Mouse (Mus musculus) stomach, postnatal 0 days (tissue): ENCODE measurements around the gene Sgip1.

ENCODE experiments used
- CTCF ChIP-seq: IDR thresholded peaks from 2 replicates; pipeline ENCODE4 v1.5.1; 2016; ENCODE audit warnings: antibody characterized with exemption, low read depth, mild to moderate bottlenecking, moderate library complexity
- EP300 ChIP-seq: optimal IDR thresholded peaks from 2 replicates; pipeline ENCODE3; 2016; ENCODE audit warnings: antibody characterized with exemption

GRCm38 (mm10) chr4:102813346-102813745, 72.2 kb downstream of the Sgip1 start:
- TF ChIP-seq EP300 (no peak), CTCF (no peak)
